Mouse (Mus musculus) spleen, embryonic (tissue): ENCODE data around the gene 4931414P19Rik.
"Not testable (repeated sequence)": the region's sequence is repeated elsewhere in the genome, so short reads cannot be mapped to it uniquely, and the experiment has no call there.

Experiments used
- CTCF ChIA-PET: fragments of 350-600 bp; sonication (Branson Sonifier 250); formaldehyde crosslinking; loops from one replicate; lab custom pipeline; 2022; lab: Charles Lee

4931414P19Rik gene

DNA sequence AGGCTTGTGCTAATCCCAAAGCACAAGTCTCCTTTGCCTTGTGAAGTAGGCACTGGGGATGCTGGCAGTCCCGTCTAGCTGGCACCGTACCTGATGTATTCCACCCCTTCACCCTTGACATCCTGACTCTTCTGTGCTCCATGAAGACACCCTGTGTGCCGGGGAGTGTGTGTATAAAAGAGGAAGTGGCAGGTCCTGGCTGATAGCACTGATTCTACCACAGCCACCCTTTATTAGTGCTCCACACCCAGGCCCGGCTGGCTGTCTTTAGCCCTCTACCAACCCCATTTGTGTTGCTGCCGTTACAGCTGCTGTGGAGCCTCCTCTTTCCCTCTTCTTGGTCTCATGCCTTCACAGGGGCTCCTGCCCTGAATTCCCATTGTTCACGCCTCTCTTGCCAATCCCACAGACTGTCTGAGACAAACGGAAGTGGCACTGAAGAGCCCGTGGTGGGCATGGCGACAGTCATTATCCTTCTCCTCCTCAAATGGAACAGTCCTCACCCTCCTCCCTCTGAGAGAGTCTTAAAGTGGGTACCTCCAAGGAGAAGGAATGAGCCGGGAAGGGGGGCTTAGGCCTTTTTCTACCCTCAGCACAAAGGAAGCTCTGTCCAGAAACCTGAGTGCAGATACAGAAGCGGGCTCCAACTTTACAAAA is 24.9 kb upstream of the 4931414P19Rik start:
- CTCF ChIA-PET = interaction anchor here (0.6 kb wide), 1 partner anchor 272 kb away, joined by 4 read pairs; no protein-coding TSS in a partner anchor

DNA sequence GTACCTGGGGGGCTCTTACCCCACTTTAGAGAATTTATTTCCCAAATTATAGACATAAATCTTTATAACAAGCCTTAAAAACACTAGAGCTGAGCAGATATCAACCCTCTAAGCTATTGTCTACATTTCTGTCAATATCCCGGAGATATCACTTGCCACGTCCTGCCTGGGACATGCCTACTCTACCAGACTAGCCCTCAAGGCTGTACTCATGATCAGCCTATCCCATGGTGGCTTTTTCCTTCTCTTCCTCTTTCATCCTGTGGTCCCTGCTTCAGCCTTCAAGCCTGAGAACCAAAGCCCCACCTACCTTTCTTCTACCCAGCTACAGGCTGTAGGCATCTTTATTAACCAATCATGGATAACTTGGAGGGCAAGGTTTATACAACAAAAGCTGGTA is 24.0 kb upstream of the 4931414P19Rik start:
- CTCF ChIA-PET = no interaction called here

DNA sequence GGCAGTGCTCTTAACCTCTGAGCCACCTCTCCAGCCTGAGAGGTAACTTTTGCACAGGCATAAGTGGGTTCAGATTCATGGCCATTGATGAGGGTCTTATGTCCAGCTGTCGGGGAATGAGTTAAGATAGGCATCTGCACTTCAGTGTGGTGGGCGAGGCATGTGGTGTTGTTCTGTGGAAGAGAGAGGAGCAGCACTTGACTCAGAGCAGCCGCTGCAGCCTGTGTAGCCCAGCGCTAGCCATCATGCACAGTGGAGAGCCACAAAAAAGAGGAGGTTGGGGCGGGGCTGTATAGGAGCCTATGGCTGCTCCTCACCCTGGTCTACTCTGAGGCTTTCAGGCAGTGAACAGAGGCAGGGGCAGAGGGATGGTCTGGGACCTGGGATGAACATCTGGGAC is 22.3 kb upstream of the 4931414P19Rik start:
- CTCF ChIA-PET = interaction anchor here (0.5 kb wide), 1 partner anchor 85 kb away, joined by 3 read pairs; no protein-coding TSS in a partner anchor

DNA sequence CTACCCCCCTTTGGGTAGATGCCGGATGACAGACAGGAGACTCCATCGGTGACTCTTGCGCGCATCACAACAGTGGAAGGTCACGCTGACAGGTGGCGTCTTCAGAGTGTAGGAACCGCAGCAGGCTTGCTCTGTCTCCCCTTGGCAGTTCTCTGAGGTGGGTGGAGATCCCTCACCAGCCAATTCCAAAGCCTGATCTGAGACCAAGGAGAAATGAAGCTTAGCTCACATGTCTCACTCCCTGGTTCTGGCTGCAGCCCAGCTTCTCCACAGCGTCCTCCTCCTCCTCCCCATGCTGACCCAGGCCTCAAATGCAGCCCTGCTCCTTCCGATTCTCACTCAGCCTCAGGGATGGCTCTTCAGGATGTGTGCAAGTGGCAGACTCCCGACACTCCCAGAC is 19.2 kb upstream of the 4931414P19Rik start:
- CTCF ChIA-PET = no interaction called here

DNA sequence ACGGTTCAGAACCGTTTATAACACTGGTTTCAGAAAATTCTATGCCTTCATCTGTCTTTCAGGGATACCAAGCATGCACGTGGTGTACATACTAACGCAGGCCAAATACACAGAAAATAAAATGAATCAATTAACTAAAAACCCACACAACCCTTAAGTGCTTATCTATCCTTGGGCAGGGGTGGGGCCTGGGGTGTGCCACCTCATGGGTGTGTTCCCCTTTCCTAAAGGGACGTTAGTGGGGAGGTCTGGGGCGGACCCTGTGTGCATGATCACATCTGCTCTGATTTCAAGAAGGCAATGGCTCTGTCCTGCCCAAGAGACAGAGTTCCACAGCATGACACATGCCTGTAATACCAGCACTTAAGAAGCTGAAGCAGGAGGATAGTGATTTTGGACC is 17.5 kb upstream of the 4931414P19Rik start:
- CTCF ChIA-PET = no interaction called here

DNA sequence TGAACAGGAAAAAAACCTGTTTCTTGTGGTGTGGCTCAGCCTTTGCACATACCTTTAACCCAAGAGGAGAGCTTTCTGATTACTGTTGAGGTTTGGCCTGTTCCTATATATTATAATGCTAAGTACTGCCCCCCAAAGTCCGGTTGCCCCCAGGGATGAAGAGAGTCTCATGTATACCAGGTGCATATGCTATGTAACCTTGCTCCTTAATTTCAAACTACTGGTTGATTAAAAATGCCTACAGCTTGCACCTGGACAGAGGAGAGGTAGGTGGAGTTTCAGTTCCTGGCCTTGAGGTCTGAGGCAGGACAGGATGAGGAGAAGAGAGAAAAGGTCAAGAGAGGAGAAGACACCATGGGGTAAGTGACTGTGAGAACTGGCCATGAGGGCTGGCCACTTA is 15.3 kb upstream of the 4931414P19Rik start, which contains the start of gene Psmb11:
Gene Psmb11 (plus strand): TSS at position 301 of the 400 bp plus-strand sequence.
- CTCF ChIA-PET = no interaction called here

DNA sequence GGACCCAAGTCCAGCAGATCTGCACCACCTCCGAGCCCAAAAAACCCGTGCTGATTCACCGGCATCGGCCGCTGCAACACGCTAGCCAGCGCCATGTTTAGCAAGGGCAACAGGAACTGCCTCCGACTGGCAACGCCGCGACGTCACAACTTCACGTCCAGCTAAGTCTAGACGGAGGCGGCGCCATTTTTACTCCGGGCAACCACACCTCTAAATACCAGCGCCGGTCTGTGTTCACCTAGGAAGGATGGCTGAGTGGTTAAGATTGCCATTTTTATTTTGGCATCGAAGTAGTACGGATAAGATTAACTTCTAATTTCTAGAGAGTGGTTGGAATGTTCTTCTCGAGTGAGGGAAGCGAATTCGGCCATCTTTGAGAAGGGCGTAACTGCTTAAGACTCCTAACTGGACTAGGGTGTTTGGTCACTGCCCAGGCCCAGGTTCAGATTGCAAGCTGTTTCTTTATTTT is 12.1 kb upstream of the 4931414P19Rik start, which contains the start of gene Psmb5:
Gene Psmb5 (minus strand): TSS at position 126 of the 469 bp plus-strand sequence.
- CTCF ChIA-PET = interaction anchor here (0.6 kb wide), 1 partner anchor 259 kb away, joined by 3 read pairs; no protein-coding TSS in a partner anchor

DNA sequence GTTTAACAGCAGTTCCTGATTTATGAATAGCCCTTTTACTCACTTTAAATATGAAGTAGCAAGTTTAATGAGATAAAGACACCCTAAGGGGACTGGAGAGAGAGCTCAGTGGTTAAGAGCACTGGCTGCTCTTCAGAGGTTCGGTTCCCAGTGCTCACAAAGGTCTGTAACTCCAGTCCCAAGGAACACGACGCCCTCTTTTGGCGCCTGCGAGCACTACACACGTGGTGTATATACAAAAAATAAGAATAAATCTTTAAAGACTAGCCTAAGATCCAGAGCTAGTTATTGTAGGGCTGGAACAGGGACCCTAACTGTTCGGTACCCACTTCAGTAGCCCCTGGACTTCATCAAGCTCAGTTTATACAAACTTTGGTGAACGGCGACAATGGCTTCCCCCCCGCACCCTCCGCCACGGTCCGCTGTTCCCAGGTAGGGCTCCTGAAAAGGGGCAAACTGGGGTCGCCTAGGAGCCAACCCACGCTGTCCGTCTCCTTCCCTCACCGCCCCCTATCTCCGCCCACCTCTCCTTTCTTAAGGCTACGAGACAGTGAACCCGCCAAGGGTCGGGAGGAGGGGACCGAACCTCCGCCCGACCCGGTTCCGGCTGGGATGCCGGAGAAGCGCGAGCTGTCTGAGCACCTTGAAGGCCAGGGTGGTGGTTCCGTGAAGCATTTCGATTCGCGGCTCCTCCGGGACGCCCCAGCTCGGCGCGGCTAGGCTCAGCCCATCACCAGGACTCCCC is 11.5 kb upstream of the 4931414P19Rik start:
- CTCF ChIA-PET = no interaction called here

DNA sequence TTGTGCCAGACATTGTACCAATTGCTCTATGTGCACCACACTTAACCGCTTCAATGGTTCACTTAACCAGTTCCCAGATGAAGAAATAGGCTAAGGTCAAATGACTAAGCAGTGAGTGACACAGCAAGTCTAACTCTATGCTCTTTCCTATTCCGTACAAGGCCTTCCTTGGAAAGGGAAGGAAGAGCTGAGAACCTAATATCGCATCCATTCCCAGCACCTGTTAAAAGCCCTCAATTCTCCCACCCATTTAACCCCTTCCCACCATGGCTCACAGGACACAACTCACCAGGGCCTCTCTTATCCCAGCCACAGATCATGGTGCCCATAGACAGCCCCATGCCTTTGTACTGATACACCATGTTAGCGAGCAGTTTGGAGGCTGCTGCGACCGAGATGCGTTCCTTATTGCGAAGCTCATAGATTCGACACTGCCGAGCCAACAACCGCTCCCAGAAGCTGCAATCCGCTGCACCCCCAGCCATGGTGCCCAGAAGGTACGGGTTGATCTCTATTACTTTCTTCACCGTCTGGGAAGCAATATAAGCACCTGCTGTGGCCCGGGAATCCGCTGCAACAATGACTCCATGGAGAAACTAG is 10.5 kb upstream of the 4931414P19Rik start:
- CTCF ChIA-PET = no interaction called here

DNA sequence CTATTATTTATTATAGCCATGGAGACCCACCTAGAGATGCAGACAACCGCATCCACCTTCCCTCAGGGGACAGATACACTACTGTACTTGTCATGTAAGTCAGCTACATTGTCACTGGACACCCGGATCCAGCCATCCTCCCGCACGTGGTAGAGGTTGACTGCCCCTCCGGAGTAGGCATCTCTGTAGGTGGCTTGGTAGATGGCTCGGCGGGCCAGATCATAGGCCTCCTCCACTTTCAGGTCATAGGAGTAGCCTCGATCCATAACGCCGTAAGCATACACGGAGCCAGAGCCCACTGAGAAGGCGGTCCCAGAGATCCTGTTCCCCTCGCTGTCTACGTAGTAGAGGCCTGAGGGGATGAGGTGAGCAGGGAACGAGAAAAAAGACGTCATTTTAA is 8.3 kb upstream of the 4931414P19Rik start:
- CTCF ChIA-PET = not testable (repeated sequence)

DNA sequence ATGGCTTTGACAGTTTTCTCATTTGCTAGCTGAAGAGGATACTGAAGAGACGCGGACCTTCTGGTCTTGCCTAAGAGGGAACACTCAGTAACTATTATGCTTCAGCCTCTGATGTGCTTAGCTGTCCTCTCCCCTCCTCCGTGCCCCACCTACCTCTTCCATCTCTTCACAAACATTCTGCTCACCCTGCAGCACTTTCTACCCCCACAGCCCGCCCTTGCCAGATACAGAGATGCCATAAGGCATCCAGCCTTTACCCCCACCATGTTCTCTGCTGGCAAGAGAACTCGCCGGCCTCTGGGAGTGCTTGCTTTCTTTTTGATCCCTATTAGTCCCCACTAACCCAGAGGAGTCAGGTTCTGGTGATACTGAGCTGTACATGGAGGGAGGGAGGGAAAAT is 4.9 kb upstream of the 4931414P19Rik start:
- CTCF ChIA-PET = interaction anchor here (0.8 kb wide), 1 partner anchor 56 kb away, joined by 3 read pairs; the partner anchor contains the start of gene Haus4

DNA sequence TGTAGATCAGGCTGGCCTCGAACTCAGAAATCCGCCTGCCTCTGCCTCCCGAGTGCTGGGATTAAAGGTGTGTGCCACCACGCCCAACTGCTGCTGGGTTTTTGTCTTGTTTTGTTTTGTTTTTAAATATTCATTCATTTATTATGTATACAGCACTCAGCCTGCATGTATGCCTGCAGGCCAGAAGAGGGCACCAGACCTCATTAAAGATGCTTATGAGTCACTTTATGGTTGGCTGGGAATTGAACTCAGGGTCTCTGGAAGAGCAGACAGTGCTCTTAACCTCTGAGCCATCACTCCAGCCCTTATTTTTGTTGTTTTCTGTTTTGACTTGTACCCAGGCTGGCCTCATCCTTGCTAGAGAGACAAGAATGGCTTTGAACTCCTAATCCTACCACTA is 4.2 kb upstream of the 4931414P19Rik start:
- CTCF ChIA-PET = no interaction called here

DNA sequence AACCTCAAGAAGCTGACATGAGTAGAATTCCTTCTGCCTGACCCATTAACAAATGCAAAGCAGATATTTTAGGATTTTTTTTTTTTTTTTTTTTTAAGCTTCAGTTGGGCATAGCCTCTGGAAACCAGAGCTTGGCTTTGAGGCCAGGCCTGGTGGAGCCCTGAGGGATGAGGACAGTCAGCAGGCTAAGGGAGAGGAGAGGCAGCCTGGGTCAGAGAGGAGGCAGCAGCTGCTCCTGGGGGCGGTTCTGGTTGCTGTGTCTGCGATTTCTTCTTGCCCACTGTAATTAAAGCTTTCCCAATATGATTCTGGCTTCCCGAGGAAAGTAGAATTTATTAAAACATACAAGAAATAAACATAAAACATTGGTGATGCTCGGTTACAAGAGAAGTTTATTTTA is 3.5 kb upstream of the 4931414P19Rik start:
- CTCF ChIA-PET = interaction anchor here (0.6 kb wide), 1 partner anchor 1267 kb away, joined by 4 read pairs; no protein-coding TSS in a partner anchor

DNA sequence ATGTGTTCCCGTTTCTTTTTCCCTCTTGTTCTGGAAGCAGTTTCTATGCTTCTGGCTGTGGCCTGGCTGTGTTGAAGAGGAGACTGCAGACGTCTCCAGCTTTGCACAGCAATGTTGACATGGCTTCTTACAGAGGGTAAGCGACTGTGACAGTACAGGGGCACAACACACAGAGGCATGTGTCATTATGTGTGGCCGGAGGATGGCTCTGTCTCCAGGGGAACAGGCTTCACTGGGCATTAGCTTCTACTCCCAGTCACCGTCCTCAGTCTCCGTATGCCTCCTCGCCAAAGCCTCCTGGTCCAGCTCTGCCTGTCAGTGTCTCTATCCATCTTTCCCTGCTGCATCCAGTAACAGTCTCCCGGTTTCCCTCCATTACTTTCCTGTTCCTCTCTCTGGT is 1.4 kb upstream of the 4931414P19Rik start:
- CTCF ChIA-PET = interaction anchor here (0.8 to 1.1 kb wide), 2 partner anchors 10 to 28 kb away, joined by 3 read pairs; no protein-coding TSS in a partner anchor

DNA sequence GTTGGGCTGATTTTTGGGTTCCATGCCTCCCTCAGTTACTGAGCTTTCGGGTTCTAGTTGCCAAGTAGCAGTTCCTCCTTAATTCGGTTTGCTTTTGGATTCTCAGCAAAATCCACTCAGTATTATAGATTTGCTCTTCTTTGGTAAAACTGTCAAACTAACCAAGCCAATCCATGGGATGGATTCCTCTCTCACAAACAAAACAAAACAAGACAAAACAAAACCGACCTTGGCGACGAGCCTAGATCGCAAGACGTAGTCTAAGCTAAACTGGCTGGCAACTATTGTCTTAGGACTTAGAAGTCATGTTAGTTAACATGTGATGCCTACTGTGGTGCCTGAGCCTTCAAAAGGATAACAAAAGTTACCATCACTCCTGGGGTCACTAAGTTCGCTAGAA is 2.1 kb downstream of the 4931414P19Rik start:
- CTCF ChIA-PET = interaction anchor here (0.7 kb wide), 1 partner anchor 280 kb away, joined by 4 read pairs; no protein-coding TSS in a partner anchor

DNA sequence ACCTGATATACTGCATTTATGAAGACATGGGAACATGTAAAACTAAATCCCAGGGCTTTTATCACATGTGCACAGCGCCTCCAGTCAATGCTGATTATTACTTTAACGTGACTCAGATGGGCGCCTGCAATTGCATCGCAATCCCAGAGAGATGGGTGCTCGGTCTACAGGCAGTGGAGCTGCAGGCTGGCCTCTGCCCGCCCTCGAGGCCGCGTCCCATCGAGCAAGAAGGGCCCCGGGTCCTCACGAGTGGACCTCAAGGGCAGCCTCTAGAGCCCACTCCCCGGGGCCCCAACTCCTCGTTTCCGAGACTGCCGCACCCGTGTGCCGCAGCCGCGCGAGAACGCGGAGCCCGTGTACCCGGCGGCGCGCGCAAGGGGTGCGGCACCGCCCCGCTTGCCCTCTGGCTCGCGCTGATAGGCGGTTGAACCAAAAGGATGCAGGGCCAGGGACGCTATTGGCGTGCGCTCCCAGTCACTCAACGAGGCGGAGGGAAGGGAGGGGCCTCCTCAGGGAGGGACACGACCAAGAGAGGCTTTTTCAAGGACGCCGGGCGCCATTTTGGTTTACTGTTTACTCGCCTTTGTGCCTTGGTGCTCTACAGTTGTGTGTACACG is 2.6 kb downstream of the 4931414P19Rik start:
- CTCF ChIA-PET = interaction anchor here (0.7 kb wide), 1 partner anchor 281 kb away, joined by 4 read pairs; no protein-coding TSS in a partner anchor

DNA sequence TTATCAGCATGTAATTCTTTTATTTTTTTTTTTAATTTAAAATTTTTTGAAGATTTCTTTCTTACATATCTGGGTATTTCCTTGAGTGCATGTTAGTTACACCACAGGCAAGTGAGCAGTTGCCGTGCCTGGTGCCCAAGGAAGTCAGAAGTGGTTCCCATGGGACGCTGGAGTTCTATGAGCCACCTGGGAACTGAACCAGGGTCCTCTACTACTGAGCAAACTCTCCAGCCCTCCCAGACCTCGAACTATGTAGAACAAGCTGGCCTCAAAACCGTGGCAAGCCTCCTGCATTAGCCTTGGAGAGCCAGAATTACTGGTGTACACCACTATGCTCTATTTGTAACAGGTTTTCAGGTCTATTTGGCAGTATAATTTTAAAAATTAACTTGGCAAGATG is 3.2 kb downstream of the 4931414P19Rik start:
- CTCF ChIA-PET = no interaction called here

DNA sequence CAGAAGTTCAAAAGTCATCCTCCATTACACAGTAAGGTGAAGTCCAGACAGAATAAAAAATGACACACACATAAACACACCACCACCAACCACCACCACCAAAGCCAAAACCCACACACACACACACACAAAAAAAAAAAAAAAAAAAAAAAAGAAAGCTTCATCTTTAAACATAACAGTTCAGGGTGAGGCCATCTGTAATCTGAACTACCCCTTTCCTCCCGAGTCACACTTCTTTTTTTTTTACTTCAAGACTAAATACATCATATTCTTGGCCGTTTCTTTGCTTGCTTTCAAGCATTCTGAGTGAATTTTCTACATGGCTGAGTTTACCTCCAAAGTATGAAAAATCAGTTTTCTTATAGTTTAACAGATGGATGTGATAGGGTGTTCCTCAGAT is 4.2 kb downstream of the 4931414P19Rik start:
- CTCF ChIA-PET = interaction anchor here (0.5 to 0.6 kb wide), 2 partner anchors 85 to 160 kb away, joined by 3 to 5 read pairs; no protein-coding TSS in a partner anchor

DNA sequence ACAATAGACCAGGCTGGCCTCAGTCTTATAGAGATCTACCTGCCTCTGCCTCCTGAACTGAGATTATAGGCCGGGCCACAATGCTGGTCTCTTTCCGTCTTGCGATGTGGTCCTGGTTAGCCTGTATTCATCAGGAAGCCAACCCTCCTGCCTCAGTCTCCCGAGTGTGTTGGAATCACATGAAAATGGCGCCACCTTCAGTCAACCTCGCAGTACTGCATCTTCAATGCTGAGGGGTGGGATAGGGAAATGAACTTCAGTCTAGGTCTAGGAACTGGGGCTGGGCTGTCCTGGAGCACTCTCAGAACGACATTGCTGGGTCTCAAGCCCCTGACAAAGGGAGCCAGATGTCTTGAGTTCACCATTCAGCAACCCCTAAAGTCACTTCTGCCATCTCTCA is 8.7 kb downstream of the 4931414P19Rik start:
- CTCF ChIA-PET = interaction anchor here (0.9 kb wide), 1 partner anchor 10 kb away, joined by 3 read pairs; no protein-coding TSS in a partner anchor

DNA sequence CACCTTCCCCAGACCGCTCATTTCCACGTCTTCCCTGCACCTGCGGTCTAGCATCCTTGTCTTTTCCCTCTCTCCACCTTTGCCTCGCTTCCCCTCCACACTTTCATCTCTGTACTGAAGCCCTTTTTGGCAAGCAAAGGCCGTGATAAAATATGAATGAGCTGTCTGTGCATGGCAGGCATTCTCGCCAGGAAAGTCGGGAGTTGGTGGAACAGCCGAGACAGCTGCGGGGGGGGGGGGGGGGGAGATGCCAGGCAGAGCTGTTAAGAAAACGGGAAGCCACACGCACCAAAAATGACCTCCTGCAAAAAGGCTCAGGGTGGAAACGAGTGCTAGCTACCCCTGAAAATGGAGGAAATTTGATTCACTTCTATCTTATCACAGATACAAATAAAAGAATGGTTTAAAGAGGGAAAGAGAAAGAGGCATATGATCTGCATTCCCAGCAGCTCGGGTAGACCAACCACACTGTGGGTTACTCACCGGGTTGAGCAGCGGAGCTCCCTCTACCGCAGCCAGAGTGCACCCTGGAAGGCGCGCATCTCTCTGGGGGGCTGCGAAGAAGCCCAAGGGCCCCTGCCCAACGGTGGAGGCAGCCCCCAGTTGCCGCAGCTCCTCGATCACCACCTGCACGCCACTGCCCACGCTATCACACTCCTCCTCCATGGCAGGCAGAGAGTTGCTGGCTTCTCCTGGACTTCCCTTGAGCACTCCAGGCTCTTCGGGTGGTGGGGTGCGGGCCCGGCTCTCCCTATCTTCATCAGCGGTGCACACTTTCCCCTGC is 11.0 kb downstream of the 4931414P19Rik start:
- CTCF ChIA-PET = interaction anchor here (0.5 to 0.8 kb wide), 2 partner anchors 30 to 138 kb away, joined by 4 to 8 read pairs; no protein-coding TSS in a partner anchor
